Mouse (Mus musculus) kidney, adult 9 months (tissue): Measurements from ENCODE around the gene Pck2.

ENCODE experiments used
- DNase-seq: peaks from one replicate; pipeline ENCODE4 v3.0.0; 2022

Pck2 gene

DNA sequence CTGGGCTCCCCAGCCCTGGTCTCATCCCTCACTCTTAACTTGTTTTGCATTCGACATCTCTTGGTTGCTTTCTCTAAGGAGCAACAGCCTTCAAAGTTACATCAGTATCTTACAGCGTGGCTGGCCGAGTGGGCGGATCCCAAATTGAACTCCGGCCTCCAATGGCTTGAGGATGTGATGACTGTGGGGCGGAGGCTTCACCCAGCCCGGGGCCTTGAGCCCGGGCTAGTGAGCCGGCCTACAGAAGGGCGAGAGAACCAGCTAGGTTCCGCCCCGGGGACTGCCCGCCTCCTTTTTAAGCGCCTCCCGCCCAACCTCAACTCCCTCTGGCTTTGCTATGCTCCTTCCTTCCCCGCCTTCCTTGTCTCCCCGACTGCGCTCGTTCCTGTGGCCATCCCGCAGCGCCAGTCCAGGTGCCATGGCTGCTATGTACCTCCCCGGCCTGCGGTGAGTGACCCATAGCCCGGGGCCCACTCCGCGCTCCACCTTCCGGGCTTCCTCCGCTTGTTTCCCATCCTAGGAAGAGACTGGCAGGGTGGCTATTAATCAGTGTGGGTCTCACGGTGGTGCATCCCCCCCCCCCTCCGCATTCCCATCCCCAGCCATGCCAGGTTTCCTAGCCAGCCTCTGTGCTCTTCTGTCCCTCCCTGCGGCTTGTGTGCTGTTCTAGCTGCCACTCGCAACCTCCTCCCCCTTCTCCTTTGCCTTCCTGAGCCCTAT lies at the start of gene Pck2:
TSS of gene Pck2 (plus strand) at position 200 of the 720 bp plus-strand sequence.
- peak; percentile 92 for DNase-seq

DNA sequence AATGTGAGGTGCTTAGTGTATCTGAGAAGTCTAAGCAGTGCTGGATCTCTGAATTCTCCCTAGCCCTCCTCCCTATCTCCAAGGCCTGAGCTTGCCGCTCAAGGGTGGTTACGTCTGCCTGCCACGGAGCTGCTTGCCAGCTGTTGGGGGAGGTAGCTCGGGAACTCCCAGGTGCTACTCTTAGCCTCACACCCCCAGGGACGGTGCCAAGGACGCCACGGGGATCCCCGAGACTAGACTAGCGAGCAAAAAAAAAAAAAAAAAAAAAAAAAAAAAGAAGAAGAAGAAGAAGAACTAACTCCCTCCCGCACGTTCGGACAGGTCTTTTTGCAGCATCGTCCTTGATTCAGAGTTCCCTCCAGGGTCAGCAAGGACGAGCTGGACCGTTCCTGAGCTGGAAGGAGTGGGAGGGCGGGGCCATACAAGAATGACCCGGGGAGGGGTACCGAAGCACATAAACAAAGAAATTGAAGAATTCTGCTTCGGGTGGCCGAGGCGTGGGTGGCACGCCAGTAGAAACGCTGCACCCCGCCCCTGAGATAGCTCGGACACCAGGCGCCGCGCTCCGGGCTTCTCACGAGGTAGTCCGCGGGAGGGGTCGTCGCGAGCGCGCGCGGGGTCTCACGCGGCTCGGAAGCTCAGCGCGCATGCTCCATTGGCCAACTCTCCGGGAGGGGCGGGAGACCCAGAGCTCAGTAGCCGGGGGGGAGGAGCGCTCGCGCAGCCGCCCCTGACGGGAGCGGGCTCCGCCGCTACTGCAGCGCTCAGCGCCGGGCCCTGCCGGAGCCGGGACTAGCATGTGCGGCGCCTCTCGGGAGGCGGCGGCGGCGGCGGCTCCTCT lies 49.5 kb upstream of the Pck2 start, which contains the start of gene Carmil3:
TSS of gene Carmil3 (plus strand) at position 291 of the 841 bp plus-strand sequence.
- peak; percentile 52 for DNase-seq

DNA sequence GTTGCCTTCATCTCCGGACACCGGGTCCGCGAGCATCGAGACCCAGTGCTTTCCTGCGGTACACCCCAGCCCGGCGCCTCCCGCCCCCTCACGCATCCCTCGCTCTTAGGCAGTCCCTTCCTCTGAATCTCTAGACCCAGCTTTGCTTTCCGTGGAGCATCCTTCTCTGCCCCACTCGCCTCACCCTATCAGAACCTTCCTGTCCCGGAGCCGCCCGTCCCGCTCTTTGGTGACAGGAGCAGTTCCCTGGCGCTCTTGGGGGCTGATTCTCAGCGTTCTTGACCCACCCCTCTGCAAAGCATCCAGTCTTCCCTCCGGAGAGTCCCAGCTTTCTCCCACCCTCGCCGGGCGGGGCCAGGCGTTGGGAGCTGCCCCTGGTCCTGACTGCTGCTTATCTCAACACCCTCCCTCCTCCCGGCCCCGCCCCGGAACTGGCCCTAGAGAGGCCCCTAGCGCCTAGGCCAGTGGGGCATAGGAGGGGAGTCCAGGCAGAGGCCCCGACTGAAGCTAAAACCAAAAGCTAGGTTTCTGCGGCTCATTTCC lies 48.7 kb upstream of the Pck2 start:
- no peak for DNase-seq

DNA sequence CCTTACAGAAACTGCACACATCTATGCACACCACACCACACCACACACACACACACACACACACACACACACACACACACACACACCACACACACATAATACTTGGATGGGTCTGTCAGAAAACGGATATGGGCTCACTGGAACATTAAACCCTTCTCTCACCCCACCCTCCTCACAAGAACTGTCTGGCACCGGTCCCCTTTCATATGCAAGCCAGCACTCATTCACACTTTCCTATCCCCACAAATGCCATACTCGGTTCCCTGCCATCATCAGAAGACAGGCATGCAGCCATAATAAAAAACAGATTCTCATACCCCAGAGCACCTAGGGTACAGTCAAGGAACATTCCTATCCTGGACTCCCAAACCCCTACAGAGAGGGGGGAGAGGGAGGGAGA lies 48.0 kb upstream of the Pck2 start:
- DNase-seq, result no peak

DNA sequence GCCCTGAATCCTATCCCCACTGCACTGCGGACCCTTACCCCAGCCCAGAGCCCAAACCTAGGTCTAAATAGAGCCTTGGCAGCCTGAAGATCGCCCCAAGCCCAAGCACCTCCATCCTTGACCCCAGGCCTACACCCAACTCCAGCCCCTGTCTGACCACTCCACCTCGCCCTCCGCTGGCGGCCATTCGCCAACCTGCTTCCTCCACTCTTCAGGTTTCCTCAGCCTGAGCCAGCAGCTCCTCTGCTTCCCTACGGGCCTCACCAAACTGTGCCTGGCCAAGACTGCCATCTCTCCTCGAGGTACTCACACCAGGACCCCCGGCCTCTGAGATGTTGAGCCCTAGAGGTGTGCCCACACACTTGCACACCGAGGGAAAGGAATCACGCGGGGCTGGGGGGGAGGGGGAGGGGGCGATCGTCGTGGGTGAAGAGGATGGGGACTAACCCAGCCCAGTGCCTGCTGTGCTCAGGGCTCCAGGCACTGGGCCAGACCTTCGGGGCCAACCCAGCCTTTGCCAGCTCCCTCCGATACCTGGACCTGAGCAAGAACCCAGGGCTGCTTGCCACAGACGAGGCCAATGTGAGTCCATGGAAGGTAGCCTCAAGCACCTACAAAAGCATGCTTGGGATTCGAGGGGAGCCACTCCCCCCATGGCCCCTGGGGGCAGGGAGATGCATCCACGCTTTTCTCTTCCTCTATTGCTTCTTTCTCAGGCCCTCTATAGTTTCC lies 44.4 kb upstream of the Pck2 start:
- no peak for DNase-seq

DNA sequence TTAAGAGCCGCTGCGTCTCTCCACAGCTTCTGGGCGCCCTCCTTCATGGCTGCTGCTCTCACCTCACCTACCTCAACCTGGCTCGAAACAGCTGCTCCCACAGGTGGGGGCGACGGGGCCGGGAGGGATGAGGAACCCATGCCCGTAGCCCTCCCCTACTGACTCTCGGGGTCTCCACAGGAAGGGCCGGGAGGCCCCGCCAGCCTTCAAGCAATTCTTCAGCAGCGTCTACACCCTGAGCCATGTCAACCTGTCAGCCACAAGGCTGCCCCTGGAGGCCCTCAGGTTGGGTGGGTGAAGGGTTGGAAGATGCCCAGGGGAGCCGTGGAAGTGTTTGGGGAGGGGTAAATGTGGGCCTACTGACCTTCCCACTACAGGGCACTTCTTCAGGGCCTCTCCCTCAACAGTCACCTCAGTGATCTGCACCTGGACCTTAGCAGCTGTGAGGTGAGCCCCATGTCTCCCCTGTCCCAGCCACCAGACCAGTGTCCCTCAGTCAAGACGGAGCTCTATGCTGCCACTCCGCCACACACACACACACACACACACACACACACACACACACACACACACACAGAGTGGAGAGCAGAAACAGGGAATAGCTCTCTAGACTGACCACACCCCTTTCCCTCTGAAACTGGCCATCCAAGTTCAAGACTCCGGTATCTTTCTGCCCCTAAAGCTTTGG lies 43.2 kb upstream of the Pck2 start:
- no peak for DNase-seq

DNA sequence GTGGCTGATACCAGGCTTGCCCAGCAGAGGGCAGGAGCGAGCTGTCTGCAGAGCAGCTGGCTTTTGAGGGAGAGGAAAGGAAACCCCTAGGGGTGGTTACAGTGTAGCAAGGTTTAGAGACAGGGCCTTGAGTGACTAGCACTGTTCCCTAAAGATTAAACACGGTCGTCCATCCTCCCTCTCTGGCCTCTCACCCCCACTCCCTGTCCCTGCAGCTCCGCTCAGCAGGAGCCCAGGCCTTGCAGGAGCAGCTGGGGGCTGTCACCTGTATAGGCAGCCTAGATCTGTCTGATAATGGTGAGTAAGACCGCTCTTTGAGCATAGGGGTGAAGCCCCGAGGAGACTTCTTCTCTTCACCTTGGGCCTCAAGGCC lies 42.6 kb upstream of the Pck2 start:
- peak; percentile 82 for DNase-seq

DNA sequence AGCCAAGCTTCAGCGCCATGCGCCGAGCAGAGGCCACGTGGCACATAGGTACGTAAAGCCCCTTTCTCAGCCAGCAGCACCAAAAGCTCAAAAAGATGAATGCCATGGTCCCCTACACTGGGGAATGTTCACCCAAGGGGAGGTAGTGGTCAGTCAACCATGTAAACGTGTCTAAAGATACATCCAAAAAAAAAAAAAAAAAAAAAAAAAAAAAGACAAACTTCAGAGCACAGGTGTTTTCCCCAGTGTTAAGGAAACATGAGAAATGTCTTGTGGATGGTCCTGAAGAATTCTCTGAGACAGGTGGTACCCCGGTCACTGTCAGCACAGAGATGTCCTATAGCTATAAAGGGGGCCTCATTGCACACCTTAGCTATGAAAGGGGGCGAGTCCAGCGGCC lies 34.5 kb upstream of the Pck2 start:
- no peak for DNase-seq

DNA sequence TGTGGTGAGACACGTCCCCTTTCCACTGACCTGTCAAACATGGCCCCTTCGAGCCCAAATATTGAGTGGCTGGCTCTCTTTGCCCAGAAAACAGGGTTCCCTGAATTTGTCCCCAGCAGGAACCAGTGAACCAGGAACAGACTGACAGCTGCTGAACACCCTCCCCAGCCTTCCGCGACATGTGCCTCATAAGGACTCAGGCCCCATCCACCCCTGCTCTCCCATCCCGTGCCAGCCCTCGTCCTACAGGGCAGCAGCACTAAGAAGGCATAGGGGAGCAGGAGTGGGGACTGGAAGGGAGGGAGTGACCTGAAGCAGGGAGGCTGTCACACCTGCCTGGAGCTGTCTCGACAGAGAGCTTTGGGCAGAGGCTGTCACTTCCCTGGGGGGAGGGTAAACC lies 32.3 kb upstream of the Pck2 start:
- no peak for DNase-seq

DNA sequence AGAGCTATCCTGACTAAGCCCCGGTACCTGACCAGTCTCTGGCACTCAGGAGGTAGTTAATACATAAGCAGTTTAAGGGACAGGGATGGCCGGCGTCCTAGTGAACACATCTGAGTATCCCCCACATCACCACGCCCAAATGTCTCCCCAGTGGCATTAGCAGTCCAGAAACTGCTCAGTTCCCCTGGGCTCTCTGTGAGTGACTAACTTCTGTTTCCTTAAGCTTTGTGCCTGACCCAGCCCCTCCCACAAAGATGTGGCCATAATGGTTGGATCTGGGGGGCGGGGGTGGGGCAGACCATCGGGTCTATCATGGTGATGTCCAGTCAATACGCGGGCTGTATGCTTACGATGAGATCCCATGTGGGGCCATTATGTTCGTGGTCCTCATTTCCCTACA lies 30.5 kb upstream of the Pck2 start:
- DNase-seq, result no peak

DNA sequence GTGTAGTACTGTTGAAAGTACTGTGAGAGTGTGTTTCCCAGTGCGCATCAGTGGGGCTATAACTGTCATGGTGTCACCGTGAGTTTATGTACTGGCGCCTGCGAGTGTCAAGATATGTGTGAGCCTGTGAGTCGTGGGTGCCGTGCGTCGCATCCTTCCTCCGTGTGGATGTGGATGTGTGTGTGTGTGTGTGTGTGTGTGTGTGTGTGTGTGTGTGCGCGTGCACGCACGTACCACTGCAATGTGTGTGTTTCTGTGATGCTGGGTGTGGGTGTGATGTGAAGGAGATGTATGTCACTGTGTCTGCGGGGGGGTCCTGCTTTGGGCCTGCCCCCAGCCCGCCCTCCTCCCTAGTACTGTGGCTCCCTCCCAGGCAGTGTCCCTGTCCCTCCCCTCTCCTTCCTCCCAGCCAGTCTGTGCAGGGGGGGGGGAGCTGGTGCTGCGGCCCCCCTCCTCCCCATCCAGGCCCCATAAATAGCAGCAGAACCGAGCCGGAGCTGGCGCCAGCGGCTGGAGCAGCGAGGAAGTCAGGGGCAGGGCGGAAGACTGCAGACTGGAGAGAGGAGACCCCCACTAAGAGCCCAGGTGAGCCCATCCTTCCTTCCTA lies 29.8 kb upstream of the Pck2 start, which contains the start of gene Cpne6:
TSS of gene Cpne6 (plus strand) at position 321 of the 607 bp plus-strand sequence.
- DNase-seq, result no peak

DNA sequence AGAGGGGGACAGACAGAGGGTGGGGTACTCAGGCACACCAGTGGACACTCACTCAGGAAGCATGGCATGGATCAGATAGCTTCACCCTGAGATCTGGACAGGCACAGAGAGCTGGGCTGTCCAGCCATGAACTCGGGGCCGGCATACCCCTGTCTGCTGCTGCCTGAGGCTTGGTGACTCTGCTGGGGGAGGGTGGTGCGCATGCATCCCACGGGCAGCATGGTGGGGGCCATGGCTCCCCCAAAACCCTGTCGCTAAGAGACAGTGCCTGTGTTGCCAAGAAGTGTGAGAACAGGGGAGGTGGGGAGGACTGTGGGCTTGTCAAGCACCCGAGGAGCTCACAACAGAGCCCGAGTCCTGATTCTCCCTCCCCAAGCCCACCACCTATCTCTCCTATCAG lies 29.0 kb upstream of the Pck2 start:
- no peak for DNase-seq

DNA sequence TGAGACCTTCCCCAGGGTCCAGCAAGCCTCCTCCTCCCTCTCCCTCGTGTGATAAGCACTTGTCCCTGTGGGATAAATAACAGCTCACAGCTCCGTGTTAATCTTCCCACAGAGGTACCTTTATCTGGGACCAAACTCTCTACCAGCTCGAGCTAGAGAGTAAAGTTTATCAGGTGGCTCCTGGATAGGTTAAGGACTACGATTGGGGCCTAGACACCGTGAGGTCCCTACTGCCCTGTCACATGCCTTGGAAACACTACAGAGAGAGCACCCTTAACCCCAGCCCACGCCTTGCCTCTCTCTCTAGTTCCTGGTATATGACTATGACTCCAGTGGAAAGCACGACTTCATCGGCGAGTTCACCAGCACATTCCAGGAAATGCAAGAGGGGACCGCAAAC lies 26.1 kb upstream of the Pck2 start:
- no peak for DNase-seq

DNA sequence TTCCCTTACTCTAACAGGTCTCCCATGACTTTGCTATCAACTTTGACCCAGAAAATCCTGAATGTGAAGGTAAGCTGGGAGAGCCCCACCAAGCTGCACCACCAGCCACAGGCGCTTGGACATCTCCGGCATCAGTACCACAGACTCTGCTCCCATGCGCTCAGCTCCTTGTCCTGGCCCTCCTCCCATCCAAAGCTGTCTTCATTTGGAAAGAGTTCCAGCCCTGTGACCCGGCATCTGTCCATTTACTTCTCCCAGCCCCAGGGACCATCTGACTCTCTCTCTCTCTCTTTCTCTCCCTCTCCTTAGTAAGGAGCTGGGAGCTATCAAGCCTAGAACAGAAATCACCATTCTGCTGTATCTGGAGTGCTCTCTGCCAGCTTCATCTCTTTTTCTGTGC lies 24.2 kb upstream of the Pck2 start:
- DNase-seq, result no peak

DNA sequence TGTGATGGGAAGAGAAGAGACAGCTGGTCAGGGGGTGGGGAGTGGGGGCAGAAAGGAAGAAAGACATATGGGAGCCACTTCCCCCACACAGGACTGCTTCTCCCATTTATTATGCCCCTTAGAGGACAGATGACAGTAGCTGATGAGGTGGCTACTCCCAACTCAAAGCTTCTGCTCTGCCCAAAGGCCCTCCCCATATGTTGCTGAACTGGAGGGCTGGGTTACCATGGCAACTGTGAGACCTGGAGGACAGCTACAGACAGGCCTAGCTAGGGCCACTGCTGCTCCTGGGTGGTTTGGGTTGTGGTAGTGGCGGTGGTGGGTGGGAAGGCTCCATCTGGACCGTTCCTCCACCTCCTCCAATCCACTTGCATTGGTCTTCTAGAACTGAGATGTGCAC lies 21.2 kb upstream of the Pck2 start:
- DNase-seq, result no peak

DNA sequence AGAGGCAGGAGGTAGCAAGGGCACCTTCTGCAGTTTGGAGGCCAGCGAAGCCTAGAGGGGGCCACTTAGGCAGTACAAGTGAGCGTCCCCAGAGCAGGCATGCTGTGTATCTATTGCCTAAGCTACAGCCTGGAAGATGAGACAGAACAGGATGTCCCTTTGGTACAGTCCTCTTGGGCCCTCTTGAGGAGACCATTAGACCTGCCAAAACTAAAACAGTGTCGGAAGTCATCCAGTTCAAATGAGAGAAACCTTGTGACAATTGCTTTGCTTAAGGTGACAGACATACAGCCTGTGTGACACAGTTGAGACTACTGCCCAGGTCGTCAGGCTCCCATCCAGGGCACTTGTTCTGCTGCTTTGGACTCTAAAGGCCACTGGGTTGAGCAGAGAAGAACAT lies 20.5 kb upstream of the Pck2 start:
- DNase-seq, result no peak

DNA sequence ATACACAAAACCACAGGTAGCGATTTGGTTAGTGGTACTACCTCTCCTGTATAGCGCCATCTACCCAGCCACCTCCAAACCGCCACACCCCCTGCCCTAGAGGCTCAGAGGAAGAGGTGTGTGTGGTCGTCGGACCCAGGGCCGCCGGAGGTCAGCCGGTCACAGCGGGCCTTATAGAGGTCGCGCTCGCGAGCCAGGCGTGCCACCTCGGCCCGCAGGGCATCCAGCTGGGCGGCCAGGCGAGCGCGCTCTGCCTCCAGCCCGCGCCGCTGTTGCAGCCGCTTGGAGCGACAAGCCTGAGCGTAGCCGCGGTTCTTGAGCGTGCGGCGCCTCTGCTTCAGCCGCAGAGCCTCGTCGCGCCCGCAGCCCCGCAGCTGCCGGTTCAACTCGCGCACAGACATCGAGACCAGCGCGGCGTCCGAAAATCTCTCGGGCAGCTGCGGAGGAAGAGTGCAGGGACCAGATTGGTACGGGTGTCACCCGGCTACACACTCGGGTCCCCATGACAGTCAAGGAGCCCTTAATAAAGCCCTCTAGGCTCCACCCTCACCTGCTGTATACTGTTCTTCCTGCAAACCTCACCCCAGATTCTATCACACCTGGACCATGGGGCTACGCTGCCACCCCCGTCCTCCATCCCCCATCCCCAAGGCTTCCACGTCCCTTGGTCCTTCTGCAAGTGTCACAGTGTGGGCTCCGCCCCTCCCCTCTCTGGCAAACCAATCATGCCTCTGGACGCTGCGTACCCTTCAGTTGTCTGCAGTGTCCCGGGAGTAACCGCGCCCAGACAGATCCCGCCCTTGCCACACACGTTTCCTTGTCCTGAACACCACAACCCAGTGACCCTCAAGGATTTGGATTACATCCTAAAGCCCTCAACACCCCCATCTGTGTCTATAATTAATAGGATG lies 19.4 kb upstream of the Pck2 start:
- DNase-seq, result no peak

DNA sequence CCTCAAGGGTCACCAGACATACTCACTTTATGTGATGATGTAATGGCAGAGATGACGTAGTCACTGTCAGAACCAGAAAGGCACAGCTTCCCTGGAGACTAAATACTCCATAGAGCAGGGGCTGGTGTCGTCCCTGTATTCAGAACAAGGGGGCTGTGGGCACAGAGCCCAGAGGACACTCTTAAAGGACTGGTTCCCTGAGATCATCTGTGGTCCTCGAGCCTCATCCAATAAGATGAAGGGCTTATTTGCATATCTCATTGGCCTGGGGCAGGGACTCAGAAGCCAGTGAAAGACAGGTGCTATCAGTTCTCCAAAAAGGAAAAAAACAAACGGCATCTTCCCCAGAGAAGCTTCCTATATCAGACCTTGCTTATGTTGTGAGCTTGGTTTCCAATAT lies 16.0 kb upstream of the Pck2 start:
- DNase-seq, result no peak

DNA sequence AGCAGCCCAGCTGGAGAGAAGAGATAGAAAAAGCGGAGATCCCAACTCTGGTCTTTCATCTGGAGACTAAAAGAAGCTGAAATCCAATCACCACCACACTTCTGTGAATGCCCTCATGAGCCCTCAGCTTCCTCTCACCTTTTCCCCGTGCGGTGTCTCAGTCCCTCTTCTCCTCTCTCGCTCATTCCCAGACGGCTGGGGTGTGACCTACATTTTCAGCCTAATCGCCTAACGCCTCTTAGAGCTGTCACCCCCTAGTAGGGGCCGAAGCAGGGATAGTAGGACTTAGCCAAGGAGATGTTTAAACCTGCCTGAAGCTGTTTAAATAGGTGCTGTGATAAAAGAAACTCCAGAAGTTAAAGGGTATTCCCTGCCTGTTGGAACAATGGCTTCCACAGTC lies 15.3 kb upstream of the Pck2 start, which contains the start of gene Nrl:
TSS of gene Nrl (minus strand) at position 197 of the 400 bp plus-strand sequence.
- no peak for DNase-seq

DNA sequence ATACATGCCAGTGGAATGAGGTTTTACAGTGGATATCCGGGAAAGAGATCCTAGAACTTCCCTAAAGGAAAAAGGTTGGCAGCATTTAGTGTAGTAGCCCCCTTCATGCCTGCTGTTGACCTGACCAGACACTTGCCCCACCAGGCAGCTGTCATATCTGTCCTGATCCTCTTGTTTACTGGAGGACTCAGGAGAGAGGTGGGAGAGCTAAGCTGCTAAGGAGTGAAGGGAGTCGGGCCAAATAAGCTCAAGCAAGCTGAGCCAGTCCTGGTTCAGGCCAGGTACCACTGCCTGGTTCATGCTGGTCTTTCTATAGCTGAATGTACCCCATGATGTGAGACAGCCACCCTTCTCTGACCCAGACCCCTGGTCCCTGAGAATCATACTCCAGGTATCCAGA lies 13.4 kb upstream of the Pck2 start:
- DNase-seq, result no peak

DNA sequence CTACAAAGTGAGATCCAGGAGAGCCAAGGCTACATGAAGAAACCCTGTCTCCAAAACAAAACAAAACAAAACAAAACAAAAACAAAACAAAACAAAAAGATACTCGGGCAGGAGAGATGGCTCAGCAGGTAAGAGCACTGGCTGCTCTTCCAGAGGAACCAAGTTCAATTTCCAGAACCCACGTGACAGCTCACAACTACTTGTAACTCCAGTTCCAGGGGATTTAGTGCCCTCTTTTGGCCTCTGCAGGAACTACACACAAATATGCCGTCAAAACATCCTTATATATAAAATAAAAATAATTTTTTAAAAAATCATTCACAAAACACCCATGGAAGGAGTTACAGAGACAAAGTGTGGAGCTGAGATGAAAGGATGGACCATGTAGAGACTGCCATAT lies 12.1 kb upstream of the Pck2 start:
- peak; percentile 68 for DNase-seq
